Mouse (Mus musculus) hindbrain, embryonic 11.5 days (tissue): ENCODE data around the gene Sfxn2. TPM values are rescaled to one million over a fixed set of nuclear protein-coding genes. Genes with fewer than 3 reads are reported as not detected.

Source experiments
- ATAC-seq: fragments of 200-750 bp; cut with Nextera tagmentation; 2 replicates; pipeline ENCODE4 v1.8.0; 2017; ENCODE audit warnings: mild to moderate bottlenecking, moderate TSS enrichment, moderate library complexity; ENCODE audit not compliant: low FRiP score
- DNase-seq: peaks from one replicate; pipeline ENCODE4 v3.0.0-alpha.2; 2015; ENCODE audit warnings: low spot score
- H3K27ac ChIP-seq: fragments of 300-500 bp; sonication (generic); 2 replicates; pipeline ENCODE4 v1.5.1; 2014; ENCODE audit warnings: mild to moderate bottlenecking, low read depth, low read length
- H3K27me3 ChIP-seq: fragments of 300-500 bp; sonication (generic); 2 replicates; pipeline ENCODE4 v1.6.1; 2014; ENCODE audit warnings: mild to moderate bottlenecking, low read length, moderate library complexity, mixed read lengths; ENCODE audit not compliant: control insufficient read depth, insufficient read depth
- H3K36me3 ChIP-seq: fragments of 300-500 bp; sonication (generic); 2 replicates; pipeline ENCODE4 v1.6.1; 2014; ENCODE audit warnings: mild to moderate bottlenecking, low read length, moderate library complexity, mixed read lengths; ENCODE audit not compliant: control insufficient read depth, insufficient read depth
- H3K4me1 ChIP-seq: fragments of 300-500 bp; sonication (generic); replicated peaks from 2 replicates; pipeline ENCODE4 v1.6.1; 2014; ENCODE audit warnings: low read length, mixed read lengths; ENCODE audit not compliant: control insufficient read depth, insufficient read depth
- H3K4me2 ChIP-seq: fragments of 300-500 bp; sonication (generic); replicated peaks from 2 replicates; pipeline ENCODE4 v1.6.1; 2014; ENCODE audit warnings: mild to moderate bottlenecking, low read depth, low read length
- H3K4me3 ChIP-seq: fragments of 300-500 bp; sonication (generic); 2 replicates; pipeline ENCODE4 v1.5.1; 2014; ENCODE audit warnings: low read depth, low read length
- H3K9ac ChIP-seq: fragments of 300-500 bp; sonication (generic); 2 replicates; pipeline ENCODE4 v1.6.1; 2014; ENCODE audit warnings: low read depth, low read length
- H3K9me3 ChIP-seq: fragments of 300-500 bp; sonication (generic); 2 replicates; pipeline ENCODE4 v1.6.1; 2016; ENCODE audit warnings: low read length; ENCODE audit not compliant: control insufficient read depth
- WGBS: fragments of 180-500 bp; shearing (Covaris S2); extraction: QIAGEN DNeasy Blood & Tissue Kit; methylation state at CpG from one replicate; pipeline ENCODE4 v1.1.7; 2014; 5-methylcytosine and 5-hydroxymethylcytosine counted together
- polyA plus RNA-seq: library from polyadenylated mRNA; unstranded; fragments of >200 nt; fragmentation: Nextera tagmentation; extraction: Ambion mirVana; gene quantifications from 2 replicates; pipeline ENCODE4 v1.2.1, GENCODE M21; 2014

The Sfxn2 gene
- polyA plus RNA-seq, 1 experiment from 2014 or later: 11.1 TPM

DNA sequence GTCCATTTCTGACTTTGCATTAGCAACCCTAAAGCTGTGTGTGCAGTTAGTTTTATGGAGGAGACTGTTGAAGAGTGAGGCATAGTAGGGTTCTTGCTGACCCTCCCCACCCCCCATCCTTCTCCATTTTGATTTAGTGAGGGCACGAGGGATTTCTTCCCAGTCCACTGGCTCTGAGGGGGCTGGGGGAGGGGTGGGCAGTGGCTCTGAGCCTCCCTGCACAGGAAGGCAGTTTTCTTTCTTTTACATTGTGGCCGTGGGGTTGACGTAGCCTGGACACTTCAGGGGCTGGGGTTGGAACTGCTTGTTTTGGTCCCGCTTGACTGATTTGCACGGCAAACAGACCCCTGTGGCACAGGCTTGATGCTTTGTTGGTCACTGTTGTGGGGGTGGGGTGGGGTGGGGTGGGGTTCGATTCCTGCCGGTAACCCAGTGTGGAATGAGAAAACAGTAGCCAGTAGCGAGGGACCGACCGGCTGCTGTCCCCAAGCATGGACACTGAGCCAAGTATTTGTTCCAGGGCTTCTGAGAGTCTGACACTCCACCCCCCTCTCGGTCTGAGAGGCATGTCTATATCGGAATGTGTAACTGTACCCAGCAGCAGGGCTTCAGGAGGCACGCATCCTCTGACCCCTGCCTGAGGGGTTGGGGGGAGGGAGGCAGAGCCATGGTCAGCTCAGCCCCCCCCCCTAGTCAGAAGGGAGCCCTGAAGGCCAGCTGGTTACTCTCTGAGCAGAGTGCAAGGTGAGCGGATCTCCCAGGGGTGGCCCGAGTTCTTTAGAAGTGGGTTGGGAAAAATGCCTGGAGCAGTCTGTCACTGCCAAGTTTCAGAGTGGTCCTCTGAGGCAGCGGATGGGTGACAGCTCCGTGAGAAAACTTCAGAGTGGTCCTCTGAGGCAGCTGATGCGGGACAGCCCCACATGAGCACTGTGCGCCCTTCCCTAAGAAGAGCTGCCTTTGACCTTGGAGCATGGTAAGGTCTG, 50.9 kb downstream of the Sfxn2 start:
- 20% methylated on average over 19 of the region's 19 CpGs for WGBS
- Histone ChIP-seq H3K27ac (peak overlapping the region; percentile 31), H3K27me3 (no peaks in the 10 kb centered on the region), H3K9me3 (no peaks in the 10 kb centered on the region), H3K9ac (peak overlapping the region; percentile 8; the same call in 1 of the 2 replicates), H3K36me3 (no peaks in the 10 kb centered on the region), H3K4me3 (0 out of 2 replicates have a peak overlapping the region, but pooled peaks have one; percentile 0), H3K4me2 (peak overlapping the region; percentile 23), H3K4me1 (peaks cover 30% of the 10 kb centered on the region)
- ATAC-seq (peak; percentile 53), DNase-seq (peak; percentile 62)

DNA sequence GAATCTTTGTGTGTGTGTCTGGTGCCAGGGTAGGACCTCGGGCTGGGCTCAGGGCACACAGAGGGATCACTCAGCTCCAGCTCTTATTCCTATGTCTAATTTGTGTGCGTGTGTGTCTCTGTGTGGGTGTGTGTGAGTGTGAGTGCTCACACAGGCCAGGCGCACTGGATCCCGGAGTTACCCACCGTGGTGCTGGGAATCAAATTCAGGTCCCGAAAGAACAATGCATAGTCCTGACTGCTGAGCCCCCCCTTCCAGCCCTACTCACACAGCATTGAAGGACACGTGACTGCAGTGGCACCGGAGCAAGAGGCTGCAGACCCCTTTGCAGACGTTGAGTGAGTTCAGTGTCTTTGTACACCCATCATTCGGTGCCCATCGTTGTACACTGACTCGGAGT, 51.9 kb downstream of the Sfxn2 start:
- no peak overlapping the region for H3K4me2 ChIP-seq
- 96% methylated on average over 12 of the region's 12 CpGs for WGBS
- H3K4me1 ChIP-seq: peaks cover 31% of the 10 kb centered on the region
- H3K27me3 ChIP-seq: no peaks in the 10 kb centered on the region
- H3K4me3 ChIP-seq: no peak overlapping the region
- ATAC-seq: no peak
- H3K36me3 ChIP-seq: no peaks in the 10 kb centered on the region
- no peaks in the 10 kb centered on the region for H3K9me3 ChIP-seq
- no peak for DNase-seq
- no peak overlapping the region for H3K9ac ChIP-seq
- no peak overlapping the region for H3K27ac ChIP-seq

DNA sequence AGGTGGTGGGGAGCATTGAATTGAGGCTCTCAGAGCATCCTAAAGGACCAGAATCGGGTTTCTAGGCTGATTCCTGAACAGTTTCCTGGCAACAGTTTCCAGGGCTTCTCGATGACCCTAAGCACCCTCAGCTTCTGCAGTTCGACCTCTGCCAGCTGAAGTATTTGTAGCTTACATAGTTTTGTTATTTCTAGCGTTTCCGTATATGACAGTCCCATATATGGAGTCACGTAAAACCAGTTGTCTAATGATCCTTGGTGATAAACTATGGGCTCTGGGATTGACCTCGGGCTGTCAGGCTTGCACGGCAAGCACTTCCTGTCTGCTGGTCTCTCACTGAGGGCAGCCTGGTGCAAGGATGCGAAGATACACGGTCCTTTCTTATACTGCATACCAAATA, 52.4 kb downstream of the Sfxn2 start:
- no peaks in the 10 kb centered on the region for H3K9me3 ChIP-seq
- peaks cover 31% of the 10 kb centered on the region for H3K4me1 ChIP-seq
- H3K27me3 ChIP-seq: no peaks in the 10 kb centered on the region
- H3K4me3 ChIP-seq: no peak overlapping the region
- H3K36me3 ChIP-seq: no peaks in the 10 kb centered on the region
- WGBS: 65% methylated on average over 10 of the region's 10 CpGs
- no peak for DNase-seq
- H3K9ac ChIP-seq: no peak overlapping the region
- no peak overlapping the region for H3K4me2 ChIP-seq
- H3K27ac ChIP-seq: no peak overlapping the region
- ATAC-seq: no peak

DNA sequence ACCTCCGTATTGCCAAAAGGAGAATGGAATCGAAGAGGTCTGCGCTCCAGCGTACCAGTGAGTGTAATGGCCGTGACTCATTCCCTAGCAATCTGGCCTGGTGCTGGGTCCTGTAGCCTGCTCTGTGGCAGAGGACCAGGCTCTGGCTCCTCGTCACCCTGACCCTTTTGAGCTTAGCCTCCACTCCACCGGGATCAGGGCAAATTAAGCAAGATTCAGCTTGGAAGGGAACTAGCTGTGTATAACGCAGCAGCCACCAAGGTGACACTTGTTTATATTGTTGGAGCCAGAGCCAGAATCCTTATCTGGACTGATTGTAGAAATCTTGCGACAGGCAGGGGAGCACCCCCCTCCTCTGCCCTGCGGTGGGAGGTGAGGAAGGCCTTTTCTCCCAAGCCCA, 55.2 kb downstream of the Sfxn2 start:
- WGBS: 95% methylated on average over 10 of the region's 10 CpGs
- ATAC-seq (no peak), DNase-seq (no peak)
- no peaks in the 10 kb centered on the region for H3K36me3 ChIP-seq
- H3K4me1 ChIP-seq: peaks cover 9% of the 10 kb centered on the region
- H3K27me3 ChIP-seq: no peaks in the 10 kb centered on the region
- H3K9me3 ChIP-seq: no peaks in the 10 kb centered on the region
- H3K9ac ChIP-seq: no peak overlapping the region
- H3K4me2 ChIP-seq: no peak overlapping the region
- H3K27ac ChIP-seq: no peak overlapping the region
- H3K4me3 ChIP-seq: no peak overlapping the region

DNA sequence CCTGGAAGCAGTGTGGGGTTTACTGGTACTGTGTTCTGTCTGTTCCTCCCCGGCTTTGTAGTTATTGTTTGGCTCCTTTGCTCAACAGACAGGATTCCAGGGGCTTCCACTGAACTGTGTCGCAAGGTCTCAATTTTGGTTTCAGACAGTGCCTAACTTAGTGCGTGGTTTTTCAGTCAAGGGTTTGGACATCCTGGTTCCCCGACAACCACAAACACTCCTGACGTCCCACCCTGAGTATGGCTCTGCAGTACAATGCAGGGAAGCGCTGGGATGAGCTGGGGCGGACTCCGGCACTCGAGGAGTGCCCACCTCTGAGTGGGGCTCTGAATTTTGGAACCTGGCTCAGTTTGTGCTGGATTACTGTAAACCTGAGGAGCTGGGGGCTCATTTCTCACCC, 56.6 kb downstream of the Sfxn2 start:
- H3K36me3 ChIP-seq: no peaks in the 10 kb centered on the region
- H3K27me3 ChIP-seq: no peaks in the 10 kb centered on the region
- H3K4me2 ChIP-seq: no peak overlapping the region
- H3K9me3 ChIP-seq: no peaks in the 10 kb centered on the region
- ATAC-seq: no peak
- H3K4me3 ChIP-seq: no peak overlapping the region
- DNase-seq: no peak
- H3K27ac ChIP-seq: no peak overlapping the region
- 86% methylated on average over 9 of the region's 9 CpGs for WGBS
- no peak overlapping the region for H3K9ac ChIP-seq
- peaks cover 2% of the 10 kb centered on the region; the same call in 1 of the 2 replicates for H3K4me1 ChIP-seq

DNA sequence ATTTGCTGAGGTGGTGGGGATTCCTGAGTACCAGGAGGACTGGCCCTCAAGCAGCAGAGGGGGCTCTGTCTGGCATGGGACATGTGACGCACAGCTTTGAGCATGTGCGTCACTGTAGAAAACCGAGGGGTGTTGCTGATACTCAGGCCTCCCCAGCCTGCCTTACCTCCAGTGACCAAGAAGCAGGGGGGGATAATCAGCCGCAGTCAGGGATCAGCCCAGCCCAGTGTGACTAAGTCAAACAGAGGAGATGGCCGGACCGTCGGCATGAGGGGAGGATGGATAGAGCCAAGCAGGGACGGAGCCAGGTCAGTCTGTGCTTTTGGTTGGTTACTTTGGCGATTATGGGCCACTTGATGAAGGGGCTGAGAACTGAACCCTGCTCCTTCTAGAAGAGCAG, 58.5 kb downstream of the Sfxn2 start:
- 88% methylated on average over 9 of the region's 9 CpGs for WGBS
- no peak overlapping the region for H3K4me3 ChIP-seq
- H3K36me3 ChIP-seq: no peaks in the 10 kb centered on the region
- DNase-seq (no peak), ATAC-seq (no peak)
- no peaks in the 10 kb centered on the region for H3K9me3 ChIP-seq
- H3K4me1 ChIP-seq: 0 out of 2 replicates have a peak, but pooled peaks cover 2% of the 10 kb centered on the region
- no peaks in the 10 kb centered on the region for H3K27me3 ChIP-seq
- H3K27ac ChIP-seq: no peak overlapping the region
- no peak overlapping the region for H3K9ac ChIP-seq
- H3K4me2 ChIP-seq: no peak overlapping the region

DNA sequence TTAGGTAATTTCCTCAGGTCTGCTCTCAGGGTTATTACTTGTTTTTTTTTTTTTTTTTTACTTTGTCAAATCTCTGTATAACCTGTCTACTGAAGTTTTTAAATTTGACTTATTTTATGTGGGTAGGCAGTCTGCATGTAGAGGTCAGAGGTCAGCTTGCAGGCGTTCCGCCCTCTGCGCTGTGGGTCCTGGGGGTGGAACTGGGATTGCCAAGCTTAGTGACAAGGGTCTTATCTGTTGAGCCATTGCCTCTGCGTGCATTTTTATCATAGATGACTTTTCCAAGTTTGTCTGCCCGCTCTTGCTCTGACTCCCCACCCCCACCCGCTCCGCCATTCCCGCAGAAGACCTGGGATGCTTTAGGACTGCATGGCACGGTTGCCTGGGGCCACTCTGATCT, 62.6 kb downstream of the Sfxn2 start:
- DNase-seq: no peak
- H3K36me3 ChIP-seq: no peaks in the 10 kb centered on the region
- H3K4me3 ChIP-seq: no peak overlapping the region
- H3K9ac ChIP-seq: no peak overlapping the region
- H3K9me3 ChIP-seq: no peaks in the 10 kb centered on the region
- no peak overlapping the region for H3K27ac ChIP-seq
- H3K4me1 ChIP-seq: no peaks in the 10 kb centered on the region
- ATAC-seq: no peak
- H3K4me2 ChIP-seq: no peak overlapping the region
- no peaks in the 10 kb centered on the region for H3K27me3 ChIP-seq
- 64% methylated on average over 9 of the region's 9 CpGs for WGBS

DNA sequence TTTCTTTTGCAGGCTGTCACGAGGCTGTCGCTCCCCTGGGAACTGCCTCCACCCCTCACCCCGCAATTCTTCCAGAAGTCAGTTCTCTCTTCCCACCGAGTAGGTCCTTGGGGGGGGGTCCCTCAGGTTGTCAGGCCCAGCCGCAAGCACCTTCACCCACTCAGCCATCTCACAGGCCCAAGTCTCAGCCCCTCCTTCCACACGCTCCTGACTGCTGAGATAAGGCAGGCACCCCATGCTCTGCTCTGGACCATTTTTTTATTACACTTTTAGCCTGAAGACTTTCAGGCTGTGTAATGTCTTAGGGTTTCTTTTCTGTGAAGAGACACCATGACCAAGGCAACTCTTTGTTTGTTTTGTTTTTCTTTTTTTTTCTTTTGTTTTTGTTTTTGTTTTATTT, 64.4 kb downstream of the Sfxn2 start:
- 81% methylated on average over 6 of the region's 6 CpGs for WGBS
- Histone ChIP-seq H3K9ac (no peak overlapping the region), H3K27me3 (no peaks in the 10 kb centered on the region), H3K27ac (no peak overlapping the region), H3K4me2 (no peak overlapping the region), H3K36me3 (no peaks in the 10 kb centered on the region), H3K9me3 (no peaks in the 10 kb centered on the region), H3K4me1 (peaks cover 2% of the 10 kb centered on the region; the same call in 1 of the 2 replicates), H3K4me3 (no peak overlapping the region)
- DNase-seq: no peak
- no peak for ATAC-seq

DNA sequence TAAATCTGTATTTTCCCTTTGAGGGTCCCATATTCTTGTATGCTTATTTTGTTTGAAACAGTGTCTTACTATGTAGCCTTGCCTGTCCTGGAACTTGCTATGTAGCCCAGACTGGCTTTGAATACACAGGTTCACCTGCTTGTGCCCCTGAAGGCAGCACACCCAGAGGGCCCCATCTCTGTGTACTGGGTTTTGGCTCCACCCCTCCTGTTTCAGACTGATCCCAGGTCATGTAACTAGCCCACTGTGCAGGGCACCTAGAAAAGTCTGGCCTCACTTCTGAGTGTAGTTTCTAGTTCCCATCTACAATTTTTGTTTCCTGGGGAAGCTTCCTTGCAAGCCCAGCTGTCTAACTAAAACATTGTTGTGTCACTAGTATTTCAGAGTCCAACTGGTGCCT, 65.9 kb downstream of the Sfxn2 start:
- no peaks in the 10 kb centered on the region for H3K9me3 ChIP-seq
- DNase-seq (no peak), ATAC-seq (no peak)
- H3K27me3 ChIP-seq: no peaks in the 10 kb centered on the region
- no peaks in the 10 kb centered on the region for H3K36me3 ChIP-seq
- no peak overlapping the region for H3K4me2 ChIP-seq
- H3K9ac ChIP-seq: no peak overlapping the region
- no peak overlapping the region for H3K4me3 ChIP-seq
- H3K27ac ChIP-seq: no peak overlapping the region
- peaks cover 2% of the 10 kb centered on the region; the same call in 1 of the 2 replicates for H3K4me1 ChIP-seq
